Mouse (Mus musculus): ENCODE results near the gene Srrm4. TPM values are rescaled to one million over a fixed set of nuclear protein-coding genes. Genes with fewer than 3 reads are reported as not detected.

Srrm4 gene
- total RNA-seq (2021): 10 to 100 TPM; 23.0 to 30.1 TPM

GRCm38 (mm10) chr5:116591346-116592048 lies at the start of gene Srrm4:
Srrm4 (minus strand) TSS chr5:116591817.
- DNase-seq (ENCODE audit: extremely low spot score in 1 of 2, low spot score in 1 of 2): peak; percentile 74 to 75

- DNase-seq (ENCODE audit: extremely low spot score in 1 of 2, low spot score in 1 of 2): peak; percentile 42 to 53
Measured at GRCm38 (mm10) chr5:116592801-116593430, 1.3 kb upstream of the Srrm4 start.

GRCm38 (mm10) chr5:116592049-116592800 lies 608 bp upstream of the Srrm4 start:
- no peak for DNase-seq (ENCODE audit: extremely low spot score in 1 of 2, low spot score in 1 of 2)

- DNase-seq (ENCODE audit: extremely low spot score in 1 of 2, low spot score in 1 of 2): no peak
Measured at GRCm38 (mm10) chr5:116590698-116591097, 919 bp downstream of the Srrm4 start.

- DNase-seq (ENCODE audit: extremely low spot score in 1 of 2, low spot score in 1 of 2): no peak
Measured at GRCm38 (mm10) chr5:116589631-116590030, 2.0 kb downstream of the Srrm4 start.

GRCm38 (mm10) chr5:116588836-116589235 lies 2.8 kb downstream of the Srrm4 start:
- DNase-seq (ENCODE audit: extremely low spot score in 1 of 2, low spot score in 1 of 2): no peak

GRCm38 (mm10) chr5:116579533-116579932 lies 12.1 kb downstream of the Srrm4 start:
- DNase-seq (ENCODE audit: extremely low spot score in 1 of 2, low spot score in 1 of 2): no peak

GRCm38 (mm10) chr5:116577082-116577481 lies 14.5 kb downstream of the Srrm4 start:
- DNase-seq (ENCODE audit: extremely low spot score in 1 of 2, low spot score in 1 of 2): no peak

GRCm38 (mm10) chr5:116573307-116573706 lies 18.3 kb downstream of the Srrm4 start:
- DNase-seq (ENCODE audit: extremely low spot score in 1 of 2, low spot score in 1 of 2): no peak

- no peak for DNase-seq (ENCODE audit: extremely low spot score in 1 of 2, low spot score in 1 of 2)
Measured at GRCm38 (mm10) chr5:116571936-116572335, 19.7 kb downstream of the Srrm4 start.

- DNase-seq (ENCODE audit: extremely low spot score in 1 of 2, low spot score in 1 of 2): no peak
Measured at GRCm38 (mm10) chr5:116571232-116571861, 20.3 kb downstream of the Srrm4 start.

GRCm38 (mm10) chr5:116570566-116570965 lies 21.1 kb downstream of the Srrm4 start:
- no peak for DNase-seq (ENCODE audit: extremely low spot score in 1 of 2, low spot score in 1 of 2)

- DNase-seq (ENCODE audit: extremely low spot score in 1 of 2, low spot score in 1 of 2): no peak
Measured at GRCm38 (mm10) chr5:116569629-116570028, 22.0 kb downstream of the Srrm4 start.

- DNase-seq (ENCODE audit: extremely low spot score in 1 of 2, low spot score in 1 of 2): no peak
Measured at GRCm38 (mm10) chr5:116568050-116568449, 23.6 kb downstream of the Srrm4 start.

- no peak for DNase-seq (ENCODE audit: extremely low spot score in 1 of 2, low spot score in 1 of 2)
Measured at GRCm38 (mm10) chr5:116567298-116567697, 24.3 kb downstream of the Srrm4 start.

- DNase-seq (ENCODE audit: extremely low spot score in 1 of 2, low spot score in 1 of 2): no peak
Measured at GRCm38 (mm10) chr5:116566385-116567045, 25.1 kb downstream of the Srrm4 start.

GRCm38 (mm10) chr5:116565573-116565972 lies 26.0 kb downstream of the Srrm4 start:
- no peak for DNase-seq (ENCODE audit: extremely low spot score in 1 of 2, low spot score in 1 of 2)

- no peak for DNase-seq (ENCODE audit: extremely low spot score in 1 of 2, low spot score in 1 of 2)
Measured at GRCm38 (mm10) chr5:116564391-116564790, 27.2 kb downstream of the Srrm4 start.

GRCm38 (mm10) chr5:116563713-116564112 lies 27.9 kb downstream of the Srrm4 start:
- no peak for DNase-seq (ENCODE audit: extremely low spot score in 1 of 2, low spot score in 1 of 2)

- DNase-seq (ENCODE audit: extremely low spot score in 1 of 2, low spot score in 1 of 2): no peak
Measured at GRCm38 (mm10) chr5:116559091-116559490, 32.5 kb downstream of the Srrm4 start.

All from layer of hippocampus, postnatal 25 days (tissue).